Mouse (Mus musculus) testis, postnatal 10 days (tissue): ENCODE measurements around the gene Tmc1.

Source experiments
- DNase-seq: peaks from one replicate; pipeline ENCODE4 v3.0.0; 2021; ENCODE audit warnings: low spot score

Gene Tmc1

DNA sequence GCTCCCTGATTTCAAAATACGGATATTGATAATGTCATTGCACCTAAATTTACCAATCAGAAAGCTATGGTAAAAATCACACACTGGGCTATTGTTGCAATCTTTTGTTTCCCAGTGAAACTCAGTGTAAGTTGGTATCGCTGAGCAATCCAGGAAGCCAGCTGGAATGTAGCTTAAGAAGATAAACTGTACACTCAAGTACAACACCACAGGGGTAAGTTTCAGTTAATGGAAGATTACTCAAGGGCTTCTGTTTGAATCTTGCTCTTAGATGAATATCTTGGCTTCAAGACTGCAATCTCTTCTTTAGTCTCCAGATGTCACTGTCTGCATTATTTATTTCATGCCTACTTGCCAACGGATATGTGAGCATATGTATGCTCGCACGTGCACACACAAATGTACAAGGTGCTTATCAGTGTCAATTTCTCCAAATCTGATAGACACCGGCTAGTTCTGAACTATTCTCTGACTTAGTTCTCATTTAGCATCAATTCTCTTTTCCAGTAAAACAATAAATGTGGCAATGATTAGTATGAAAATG lies 156.4 kb downstream of the Tmc1 start:
- no peak for DNase-seq

GRCm38 (mm10) chr19:20796001-20796400 lies 158.0 kb downstream of the Tmc1 start:
- no peak for DNase-seq

DNA sequence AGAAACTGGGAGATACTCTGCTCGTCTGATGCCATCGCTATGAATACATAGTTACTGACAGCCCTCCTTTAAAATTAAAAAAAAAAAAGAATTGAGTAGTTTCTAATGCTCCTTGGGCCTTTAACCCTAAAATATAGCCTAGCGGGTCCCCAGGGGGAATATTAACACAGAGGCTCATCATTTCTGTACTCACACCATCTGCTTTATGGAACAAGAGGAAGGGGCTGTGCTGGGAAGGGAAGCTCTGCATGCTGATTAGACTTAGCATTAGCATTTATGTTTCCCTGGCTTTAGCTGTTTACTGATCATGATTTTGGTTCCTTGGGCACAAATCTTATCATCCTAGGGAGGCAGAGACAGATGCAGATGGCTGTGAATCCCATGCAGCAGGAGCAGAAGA lies 159.0 kb downstream of the Tmc1 start:
- no peak for DNase-seq

- DNase-seq = no peak
These were observed 161.2 kb downstream of the Tmc1 start for GRCm38 (mm10) chr19:20792811-20793210.

GRCm38 (mm10) chr19:20787289-20787688 lies 166.7 kb downstream of the Tmc1 start:
- DNase-seq = no peak

DNA sequence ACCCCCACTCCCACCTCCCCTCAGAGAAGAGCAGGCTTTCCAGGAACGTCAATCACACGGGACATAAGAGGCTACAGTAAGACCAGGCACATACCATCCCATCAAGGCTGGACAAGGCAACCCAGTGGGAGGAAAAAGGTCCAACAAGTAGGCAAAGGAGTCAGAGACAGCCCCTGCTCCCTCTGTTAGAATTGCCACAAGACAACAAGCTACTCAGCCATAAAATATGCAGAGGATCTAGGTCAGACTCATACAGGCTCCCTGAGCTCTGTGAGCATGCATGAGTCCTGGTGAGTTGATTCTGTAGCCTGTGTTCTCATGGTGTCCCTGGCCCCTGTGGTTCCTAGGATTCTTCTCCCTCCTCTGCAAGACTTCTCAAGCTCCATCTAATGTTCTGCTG lies 178.3 kb downstream of the Tmc1 start:
- DNase-seq = no peak

- no peak for DNase-seq
These were observed 180.1 kb downstream of the Tmc1 start for GRCm38 (mm10) chr19:20773941-20774340.

- DNase-seq = no peak
These were observed 189.8 kb downstream of the Tmc1 start for GRCm38 (mm10) chr19:20764214-20764613.

- DNase-seq = no peak
These were observed 192.2 kb downstream of the Tmc1 start for GRCm38 (mm10) chr19:20761675-20762426.

DNA sequence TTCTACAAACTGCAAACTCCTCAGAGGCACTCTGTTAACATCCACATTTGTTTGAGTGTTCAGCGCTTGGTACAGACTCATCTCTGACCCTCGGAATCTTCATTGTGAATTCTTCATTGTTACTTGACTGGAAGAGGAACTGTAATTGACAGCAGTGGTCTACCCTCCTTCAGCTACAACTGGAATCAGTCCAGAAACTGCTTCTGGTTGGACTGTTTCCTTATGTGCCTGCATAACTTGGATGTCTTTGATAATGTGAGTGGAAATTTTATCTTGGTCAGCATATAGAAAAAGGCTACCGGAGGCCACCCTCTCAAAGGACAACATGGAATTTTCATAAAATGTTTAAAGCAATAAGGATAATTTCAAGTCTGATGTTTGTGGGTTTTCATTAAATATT lies 192.9 kb downstream of the Tmc1 start:
- DNase-seq = no peak

- DNase-seq = no peak
These were observed 209.4 kb downstream of the Tmc1 start for GRCm38 (mm10) chr19:20744630-20745029.
